Mouse (Mus musculus) ES-E14 (cell line): ENCODE measurements around the gene Acy3.
"Not testable (repeated sequence)": the region's sequence is repeated elsewhere in the genome, so short reads cannot be mapped to it uniquely, and the experiment has no call there.

ENCODE experiments used
- CHD2 ChIP-seq: IDR thresholded peaks from 2 replicates; pipeline ENCODE4 v1.6.1; 2014; ENCODE audit warnings: mild to moderate bottlenecking, low read depth, low read length, inconsistent platforms
- HCFC1 ChIP-seq: IDR thresholded peaks from 2 replicates; pipeline ENCODE4 v1.6.1; 2012; ENCODE audit warnings: low read length, inconsistent platforms, borderline replicate concordance; ENCODE audit not compliant: insufficient read depth
- ZC3H11A ChIP-seq: IDR thresholded peaks from 2 replicates; pipeline ENCODE4 v1.6.1; 2012; ENCODE audit warnings: low read depth, mild to moderate bottlenecking, inconsistent platforms, low read length, borderline replicate concordance

DNA sequence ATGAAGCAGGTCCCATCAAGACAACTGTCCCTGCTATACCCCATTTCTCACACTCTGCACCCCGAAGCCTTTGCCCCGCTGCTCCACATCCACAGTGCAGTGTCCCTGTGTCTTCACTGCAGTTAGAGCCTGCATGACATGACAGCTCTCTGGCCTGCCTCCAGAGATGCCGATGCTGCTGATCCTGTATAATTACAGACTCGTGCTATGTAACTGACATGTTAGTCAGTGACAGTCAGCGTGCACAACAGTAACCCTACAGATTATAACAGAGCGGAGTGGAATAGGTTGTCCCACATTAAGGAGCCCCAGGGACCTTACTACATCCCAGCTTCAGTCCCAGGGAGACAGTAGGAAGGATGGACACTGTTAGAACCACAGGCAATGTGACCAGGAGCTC is 11.8 kb upstream of the Acy3 start:
- not testable (repeated sequence) for TF ChIP-seq CHD2, HCFC1, ZC3H11A
